ENCODE assay signal across 8 mouse cellular contexts in the genomic region with DNA sequence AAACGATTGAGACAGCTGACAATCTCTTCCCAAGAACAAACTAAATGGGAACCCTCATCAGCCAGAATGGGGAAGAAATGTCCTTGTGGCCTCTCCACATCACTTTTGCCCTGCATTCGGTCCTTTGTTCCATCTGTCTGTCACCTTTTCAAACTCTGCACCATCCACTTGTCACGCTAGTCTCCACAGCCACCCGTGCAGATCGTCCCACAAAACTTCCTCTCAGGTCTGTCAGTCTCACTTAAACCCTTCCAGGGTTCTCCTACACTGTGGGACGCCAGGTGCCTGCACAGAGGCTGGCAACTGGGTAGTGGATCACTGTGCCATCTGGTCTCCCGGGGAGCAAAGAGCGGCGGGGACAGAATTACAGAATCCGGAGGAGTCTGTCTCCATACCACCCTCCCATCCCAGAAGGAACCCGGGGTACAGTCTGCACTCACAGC. TPM values are rescaled to one million over a fixed set of nuclear protein-coding genes. Genes with fewer than 3 reads are reported as not detected.
DNase-seq lines count a peak whose midpoint lies in the region; ATAC-seq and TF ChIP-seq lines count a peak whose summit lies in the region.

No protein-coding gene starts in this region.

- H3K9me3 ChIP-seq in hindbrain, embryonic 12.5 days (replicated peaks), result no peaks in the 10 kb centered on the region
- H3K9me3 ChIP-seq in midbrain, embryonic 14.5 days (ENCODE audit: control insufficient read depth, low read length), result no peaks in the 10 kb centered on the region

- 0 out of 2 replicates have a peak overlapping the region, but pooled peaks have one; percentile 78 for H3K9ac ChIP-seq in hindbrain, embryonic 12.5 days
- H3K9ac ChIP-seq in midbrain, embryonic 14.5 days (replicated peaks; ENCODE audit: low read length), result no peak overlapping the region; the same call in 1 of the 2 replicates

- no peaks in the 10 kb centered on the region for H3K36me3 ChIP-seq in kidney, adult 2 months (ENCODE audit: control insufficient read depth, insufficient read depth, low read length)
- no peaks in the 10 kb centered on the region for H3K36me3 ChIP-seq in hindbrain, embryonic 12.5 days
- H3K36me3 ChIP-seq in midbrain, embryonic 14.5 days (ENCODE audit: control insufficient read depth, insufficient read depth, low read length), result 0 out of 2 replicates have a peak, but pooled peaks cover 2% of the 10 kb centered on the region

- no peak for TF ChIP-seq CTCF in kidney, adult 2 months (conservative IDR thresholded peaks at IDR 0.05; ENCODE audit: insufficient read depth, insufficient read length, low read depth, low read length)

- peaks cover 6% of the 10 kb centered on the region; the same call in 1 of the 2 replicates for H3K4me1 ChIP-seq in kidney, adult 2 months (ENCODE audit: control insufficient read depth, insufficient read depth, low read length)
- H3K4me1 ChIP-seq in hindbrain, embryonic 12.5 days, result peaks cover 10% of the 10 kb centered on the region
- peaks cover 10% of the 10 kb centered on the region; the same call in 1 of the 2 replicates for H3K4me1 ChIP-seq in midbrain, embryonic 14.5 days (ENCODE audit: control insufficient read depth, insufficient read depth, low read length)

- H3K4me2 ChIP-seq in hindbrain, embryonic 12.5 days (replicated peaks), result peak overlapping the region; percentile 79
- H3K4me2 ChIP-seq in midbrain, embryonic 14.5 days (ENCODE audit: low read length), result peak overlapping the region; percentile 72

- no peak for TF ChIP-seq POLR2A in kidney, adult 2 months (IDR thresholded peaks at IDR 0.05; ENCODE audit: low read depth, low read length)

- no peak overlapping the region for H3K27ac ChIP-seq in kidney, adult 2 months (ENCODE audit: insufficient read depth, low read depth, low read length)
- H3K27ac ChIP-seq in hindbrain, embryonic 12.5 days, result no peak overlapping the region
- no peak overlapping the region for H3K27ac ChIP-seq in midbrain, embryonic 14.5 days (replicated peaks; ENCODE audit: low read depth, low read length)

- no peaks in the 10 kb centered on the region for H3K27me3 ChIP-seq in kidney, adult 2 months (replicated peaks; ENCODE audit: control insufficient read depth, insufficient read depth, low read length)
- H3K27me3 ChIP-seq in hindbrain, embryonic 12.5 days, result no peaks in the 10 kb centered on the region; the same call in 1 of the 2 replicates
- H3K27me3 ChIP-seq in midbrain, embryonic 14.5 days (ENCODE audit: control insufficient read depth, insufficient read depth, low read length), result no peaks in the 10 kb centered on the region

- WGBS in kidney, adult 2 months, result 11% methylated on average over 11 of the region's 11 CpGs
- 5% methylated on average over 11 of the region's 11 CpGs for WGBS in hindbrain, embryonic 12.5 days
- 5% methylated on average over 11 of the region's 11 CpGs for WGBS in midbrain, embryonic 14.5 days

- ATAC-seq in hindbrain, embryonic 12.5 days (ENCODE audit: low FRiP score), result no peak; the same call in 1 of the 2 replicates
- no peak for ATAC-seq in midbrain, embryonic 14.5 days (ENCODE audit: low FRiP score, low TSS enrichment)

- no peak for DNase-seq in kidney, adult 2 months
- no peak for DNase-seq in kidney, adult 8-10 months
- peak; percentile 1 for DNase-seq in T-cell, adult 2 months (ENCODE audit: low spot score)
- DNase-seq in midbrain, embryonic 14.5 days, result no peak
- DNase-seq in MN1 (ENCODE audit: low spot score), result no peak
- no peak for DNase-seq in right cerebral cortex, postnatal 4 days
- no peak for DNase-seq in urinary bladder, postnatal 4 days (ENCODE audit: low spot score in 2 of 2)

- peak overlapping the region; percentile 87 for H3K4me3 ChIP-seq in kidney, adult 2 months (ENCODE audit: insufficient read depth, low read depth, low read length)
- H3K4me3 ChIP-seq in hindbrain, embryonic 12.5 days, result peak overlapping the region; percentile 73
- H3K4me3 ChIP-seq in midbrain, embryonic 14.5 days (replicated peaks; ENCODE audit: low read depth, low read length), result peak overlapping the region; percentile 84

RNA-seq across cellular contexts. Expression of a gene that starts 0.6 kb away (rescaled TPM):
- 1.7 and 3.0 TPM in 2 replicates for polyA plus RNA-seq in kidney, adult 2 months (2012; rRNA removed)
- polyA plus RNA-seq in hindbrain, embryonic 12.5 days (2016; fragmentation: Nextera tagmentation; extraction: Ambion mirVana), result 63.4 and 68.9 TPM in 2 replicates
- 61.6 and 65.5 TPM in 2 replicates for polyA plus RNA-seq in midbrain, embryonic 14.5 days (2014; fragmentation: Nextera tagmentation; extraction: Ambion mirVana)

RNA-seq across cellular contexts. Expression of a gene that starts 42.9 kb away (rescaled TPM):
- polyA plus RNA-seq in kidney, adult 2 months (2012; rRNA removed), result 92.1 and 97.9 TPM in 2 replicates
- polyA plus RNA-seq in hindbrain, embryonic 12.5 days (2016; fragmentation: Nextera tagmentation; extraction: Ambion mirVana), result 3.0 and 6.6 TPM in 2 replicates
- 9.2 and 12.4 TPM in 2 replicates for polyA plus RNA-seq in midbrain, embryonic 14.5 days (2014; fragmentation: Nextera tagmentation; extraction: Ambion mirVana)

RNA-seq across cellular contexts. Expression of a gene that starts 47.2 kb away (rescaled TPM):
- polyA plus RNA-seq in kidney, adult 2 months (2012; rRNA removed), result 7.3 and 10.4 TPM in 2 replicates
- 1.2 TPM in 2 replicates for polyA plus RNA-seq in hindbrain, embryonic 12.5 days (2016; fragmentation: Nextera tagmentation; extraction: Ambion mirVana)
- 0.38 and 0.45 TPM in 2 replicates for polyA plus RNA-seq in midbrain, embryonic 14.5 days (2014; fragmentation: Nextera tagmentation; extraction: Ambion mirVana)

RNA-seq across cellular contexts. Expression of a gene that starts 47.3 kb away (rescaled TPM):
- polyA plus RNA-seq in kidney, adult 2 months (2012; rRNA removed), result 36.2 and 48.8 TPM in 2 replicates
- 95.7 and 96.0 TPM in 2 replicates for polyA plus RNA-seq in hindbrain, embryonic 12.5 days (2016; fragmentation: Nextera tagmentation; extraction: Ambion mirVana)
- 88.6 and 92.5 TPM in 2 replicates for polyA plus RNA-seq in midbrain, embryonic 14.5 days (2014; fragmentation: Nextera tagmentation; extraction: Ambion mirVana)

Comparison
In these comparisons a context has a peak if more than half of its experiments do, and no peak if none do; other contexts are left out.
1. RNA of a gene that starts 0.6 kb away (polyA plus RNA-seq): 63.4 to 68.9 TPM in hindbrain, embryonic 12.5 days and 61.6 to 65.5 TPM in midbrain, embryonic 14.5 days; 1.7 to 3.0 TPM in kidney, adult 2 months; every median in the first group is over 10 times any median in the second.
2. Peak in every context shown above with its lines, with median percentiles within 50 percentile points of each other: H3K4me3 ChIP-seq.